Comparison of ENCODE assay signal across 24 mouse cellular contexts in genomic region chr9:95522561-95522960, GRCm38 (mm10). TPM values are rescaled to one million over a fixed set of nuclear protein-coding genes. Genes with fewer than 3 reads are reported as not detected.
"Had no signal": no experiment of that assay in that cellular context is flagged by ENCODE, and none has a peak within 500 bp of the region (broad histone marks: within the 10 kb centered on the region; RNA-seq: fewer than 3 reads in every experiment).

No protein-coding gene starts in this region.

- H3K9ac ChIP-seq: heart, embryonic 13.5 days; heart, embryonic 15.5 days; hindbrain, embryonic 13.5 days; hindbrain, embryonic 15.5 days; intestine, embryonic 15.5 days; limb, embryonic 13.5 days; limb, embryonic 15.5 days; liver, embryonic 12.5 days; liver, embryonic 14.5 days had no signal

- H3K27me3 ChIP-seq: heart, embryonic 13.5 days; heart, embryonic 15.5 days; hindbrain, embryonic 13.5 days; hindbrain, embryonic 15.5 days; intestine, embryonic 15.5 days; limb, embryonic 13.5 days; limb, embryonic 15.5 days; liver, embryonic 12.5 days had no signal

- H3K4me1 ChIP-seq: heart, embryonic 15.5 days; hindbrain, embryonic 13.5 days; hindbrain, embryonic 15.5 days; intestine, embryonic 15.5 days; limb, embryonic 13.5 days; limb, embryonic 15.5 days had no signal

- H3K9me3 ChIP-seq: heart, embryonic 10.5 days; heart, embryonic 13.5 days; heart, embryonic 15.5 days; hindbrain, embryonic 13.5 days; hindbrain, embryonic 15.5 days; intestine, embryonic 15.5 days; limb, embryonic 13.5 days; limb, embryonic 15.5 days; liver, embryonic 12.5 days had no signal

- H3K4me3 ChIP-seq: heart, embryonic 10.5 days; heart, embryonic 13.5 days; heart, embryonic 15.5 days; hindbrain, embryonic 13.5 days; hindbrain, embryonic 15.5 days; intestine, embryonic 15.5 days; layer of hippocampus, adult 2 months; left cerebral cortex, adult 2 months; limb, embryonic 13.5 days; limb, embryonic 15.5 days; liver, embryonic 12.5 days had no signal

- H3K27ac ChIP-seq: heart, embryonic 10.5 days; heart, embryonic 13.5 days; heart, embryonic 15.5 days; hindbrain, embryonic 13.5 days; hindbrain, embryonic 15.5 days; intestine, embryonic 15.5 days; layer of hippocampus, adult 2 months; left cerebral cortex, adult 2 months; limb, embryonic 13.5 days; limb, embryonic 15.5 days; liver, embryonic 12.5 days; liver, embryonic 14.5 days had no signal

- H3K36me3 ChIP-seq: heart, embryonic 10.5 days; heart, embryonic 13.5 days; heart, embryonic 15.5 days; hindbrain, embryonic 13.5 days; hindbrain, embryonic 15.5 days; intestine, embryonic 15.5 days; limb, embryonic 13.5 days; limb, embryonic 15.5 days; liver, embryonic 12.5 days had no signal

- DNase-seq: gastrocnemius, postnatal 14 days; gastrocnemius, postnatal 36 days; heart, adult 18-20 months; heart, postnatal 14 days; heart, postnatal 36 days; kidney, adult 18-20 months; kidney, adult 8-10 months; kidney, postnatal 10 days; kidney, postnatal 25 days; kidney, postnatal 4 days had no signal

- ATAC-seq: inflammation-experienced regulatory T-cells, adult 6 months; intestine, embryonic 15.5 days; intestine, postnatal 0 days; liver, embryonic 12.5 days had no signal

RNA-seq across cellular contexts. Expression of gene Paqr9, which starts 36.9 kb away (rescaled TPM):
- polyA plus RNA-seq: inflammation-experienced regulatory T-cells, adult 6 months had no signal
